Comparison of ENCODE assay signal across 7 mouse cellular contexts in genomic region chr15:102144726-102145125, GRCm38 (mm10). TPM values are rescaled to one million over a fixed set of nuclear protein-coding genes. Genes with fewer than 3 reads are reported as not detected.
A peak's percentile ranks its signal among the peaks of the same experiment; 100 is the strongest.
DNase-seq lines count a peak whose midpoint lies in the region; ATAC-seq and TF ChIP-seq lines count a peak whose summit lies in the region.

No protein-coding gene starts in this region.

- peak overlapping the region; percentile 47 for H3K4me2 ChIP-seq in lung, embryonic 14.5 days
- peak overlapping the region; percentile 49 for H3K4me2 ChIP-seq in heart, embryonic 16.5 days (ENCODE audit: low read depth, low read length)
- peak overlapping the region; percentile 43 for H3K4me2 ChIP-seq in limb, embryonic 15.5 days
- peak overlapping the region; percentile 39 for H3K4me2 ChIP-seq in stomach, embryonic 14.5 days (replicated peaks; ENCODE audit: low read depth, low read length)

- no peaks in the 10 kb centered on the region for H3K36me3 ChIP-seq in lung, embryonic 14.5 days (ENCODE audit: insufficient read depth)
- H3K36me3 ChIP-seq in heart, embryonic 16.5 days (ENCODE audit: control insufficient read depth, insufficient read depth) = no peaks in the 10 kb centered on the region
- no peaks in the 10 kb centered on the region for H3K36me3 ChIP-seq in limb, embryonic 15.5 days
- H3K36me3 ChIP-seq in stomach, embryonic 14.5 days (ENCODE audit: control insufficient read depth, insufficient read depth, low read length) = no peaks in the 10 kb centered on the region

- H3K27me3 ChIP-seq in lung, embryonic 14.5 days (ENCODE audit: insufficient read depth, low read length) = peaks cover 22% of the 10 kb centered on the region
- peaks cover 25% of the 10 kb centered on the region for H3K27me3 ChIP-seq in heart, embryonic 16.5 days (ENCODE audit: control insufficient read depth, insufficient read depth, low read length)
- peaks cover 23% of the 10 kb centered on the region for H3K27me3 ChIP-seq in limb, embryonic 15.5 days
- H3K27me3 ChIP-seq in stomach, embryonic 14.5 days (ENCODE audit: control insufficient read depth, insufficient read depth, low read length) = 0 out of 2 replicates have a peak, but pooled peaks cover 3% of the 10 kb centered on the region

- H3K4me3 ChIP-seq in lung, embryonic 14.5 days (ENCODE audit: low read depth, low read length) = peak overlapping the region; percentile 13
- peak overlapping the region; percentile 28 for H3K4me3 ChIP-seq in heart, embryonic 16.5 days (ENCODE audit: low read length)
- peak overlapping the region; percentile 30 for H3K4me3 ChIP-seq in limb, embryonic 15.5 days
- peak overlapping the region; percentile 7; the same call in 1 of the 2 replicates for H3K4me3 ChIP-seq in stomach, embryonic 14.5 days (ENCODE audit: low read depth, low read length)

- H3K27ac ChIP-seq in lung, embryonic 14.5 days (ENCODE audit: low read depth) = no peak overlapping the region
- no peak overlapping the region for H3K27ac ChIP-seq in heart, embryonic 16.5 days (ENCODE audit: low read length)
- no peak overlapping the region for H3K27ac ChIP-seq in limb, embryonic 15.5 days
- no peak overlapping the region for H3K27ac ChIP-seq in stomach, embryonic 14.5 days (ENCODE audit: low read length)

- no peak for ATAC-seq in lung, embryonic 14.5 days (ENCODE audit: insufficient read depth)
- no peak for ATAC-seq in heart, embryonic 16.5 days (replicated peaks; ENCODE audit: extremely low read depth, insufficient read depth, low FRiP score)
- no peak for ATAC-seq in limb, embryonic 15.5 days (ENCODE audit: insufficient number of reproducible peaks, low FRiP score, low TSS enrichment, low read depth)
- no peak for ATAC-seq in stomach, embryonic 14.5 days (ENCODE audit: insufficient number of reproducible peaks, insufficient read depth, low FRiP score, low read depth)

- no peak for DNase-seq in lung, embryonic 14.5 days
- DNase-seq in lung, postnatal 10 days = no peak
- DNase-seq in thymus, adult 18-20 months = no peak
- no peak for DNase-seq in spleen, adult 12 weeks (ENCODE audit: low spot score)

- no peak for TF ChIP-seq CTCF in lung, embryonic 14.5 days (IDR thresholded peaks at IDR 0.05; ENCODE audit: low read depth)

- 11% methylated on average over 19 of the region's 19 CpGs for WGBS in lung, embryonic 14.5 days
- WGBS in heart, embryonic 16.5 days = 12% methylated on average over 19 of the region's 19 CpGs
- 18% methylated on average over 19 of the region's 19 CpGs for whole genome bisulfite sequencing in limb, embryonic 15.5 days
- WGBS in stomach, embryonic 14.5 days = 14% methylated on average over 19 of the region's 19 CpGs

- peaks cover 8% of the 10 kb centered on the region; the same call in 1 of the 2 replicates for H3K4me1 ChIP-seq in lung, embryonic 14.5 days (ENCODE audit: insufficient read depth)
- H3K4me1 ChIP-seq in heart, embryonic 16.5 days (ENCODE audit: control insufficient read depth, insufficient read depth, low read length) = peaks cover 10% of the 10 kb centered on the region
- peaks cover 29% of the 10 kb centered on the region for H3K4me1 ChIP-seq in limb, embryonic 15.5 days
- H3K4me1 ChIP-seq in stomach, embryonic 14.5 days (ENCODE audit: control insufficient read depth, insufficient read depth, low read length) = peaks cover 17% of the 10 kb centered on the region

- H3K9me3 ChIP-seq in lung, embryonic 14.5 days (ENCODE audit: low read depth, low read length) = no peaks in the 10 kb centered on the region
- H3K9me3 ChIP-seq in heart, embryonic 16.5 days (replicated peaks; ENCODE audit: control insufficient read depth, low read length) = no peaks in the 10 kb centered on the region
- H3K9me3 ChIP-seq in limb, embryonic 15.5 days = no peaks in the 10 kb centered on the region
- no peaks in the 10 kb centered on the region for H3K9me3 ChIP-seq in stomach, embryonic 14.5 days (ENCODE audit: control insufficient read depth, low read depth, low read length)

- H3K9ac ChIP-seq in lung, embryonic 14.5 days = 0 out of 2 replicates have a peak overlapping the region, but pooled peaks have one; percentile 20
- H3K9ac ChIP-seq in heart, embryonic 16.5 days (ENCODE audit: low read length) = peak overlapping the region; percentile 41; the same call in 1 of the 2 replicates
- H3K9ac ChIP-seq in limb, embryonic 15.5 days = 0 out of 2 replicates have a peak overlapping the region, but pooled peaks have one; percentile 2
- H3K9ac ChIP-seq in stomach, embryonic 14.5 days (replicated peaks; ENCODE audit: low read depth, low read length) = no peak overlapping the region

RNA-seq across cellular contexts. Expression of gene Igfbp6, which starts 0.6 kb away (rescaled TPM):
- polyA plus RNA-seq in lung, embryonic 14.5 days (2014; fragmentation: Nextera tagmentation; extraction: Ambion mirVana) = 6.8 and 7.2 TPM in 2 replicates
- 11.9 and 15.0 TPM in 2 replicates for polyA plus RNA-seq in heart, embryonic 16.5 days (2015; fragmentation: Nextera tagmentation; extraction: Ambion mirVana)
- 17.5 and 24.6 TPM in 2 replicates for polyA plus RNA-seq in limb, embryonic 15.5 days (2015; fragmentation: Nextera tagmentation; extraction: Ambion mirVana)
- polyA plus RNA-seq in stomach, embryonic 14.5 days (2014; fragmentation: Nextera tagmentation; extraction: Ambion mirVana) = 12.4 and 13.1 TPM in 2 replicates

RNA-seq across cellular contexts. Expression of gene Soat2, which starts 5.6 kb away (rescaled TPM):
- polyA plus RNA-seq in lung, embryonic 14.5 days (2014; fragmentation: Nextera tagmentation; extraction: Ambion mirVana) = 0.16 and 0.19 TPM in 2 replicates
- polyA plus RNA-seq in heart, embryonic 16.5 days (2015; fragmentation: Nextera tagmentation; extraction: Ambion mirVana) = 0.24 and 0.42 TPM in 2 replicates
- polyA plus RNA-seq in limb, embryonic 15.5 days (2015; fragmentation: Nextera tagmentation; extraction: Ambion mirVana) = 0.61 and 0.81 TPM in 2 replicates
- polyA plus RNA-seq in stomach, embryonic 14.5 days (2014; fragmentation: Nextera tagmentation; extraction: Ambion mirVana) = 2.1 and 2.2 TPM in 2 replicates

RNA-seq across cellular contexts. Expression of gene Spryd3, which starts 8.7 kb away (rescaled TPM):
- 11.5 and 13.6 TPM in 2 replicates for polyA plus RNA-seq in lung, embryonic 14.5 days (2014; fragmentation: Nextera tagmentation; extraction: Ambion mirVana)
- polyA plus RNA-seq in heart, embryonic 16.5 days (2015; fragmentation: Nextera tagmentation; extraction: Ambion mirVana) = 19.8 and 21.8 TPM in 2 replicates
- 33.4 and 35.4 TPM in 2 replicates for polyA plus RNA-seq in limb, embryonic 15.5 days (2015; fragmentation: Nextera tagmentation; extraction: Ambion mirVana)
- 15.2 and 16.7 TPM in 2 replicates for polyA plus RNA-seq in stomach, embryonic 14.5 days (2014; fragmentation: Nextera tagmentation; extraction: Ambion mirVana)

RNA-seq across cellular contexts. Expression of gene Tns2, which starts 44.5 kb away (rescaled TPM):
- polyA plus RNA-seq in lung, embryonic 14.5 days (2014; fragmentation: Nextera tagmentation; extraction: Ambion mirVana) = 48.3 and 56.9 TPM in 2 replicates
- polyA plus RNA-seq in heart, embryonic 16.5 days (2015; fragmentation: Nextera tagmentation; extraction: Ambion mirVana) = 33.2 and 35.1 TPM in 2 replicates
- polyA plus RNA-seq in limb, embryonic 15.5 days (2015; fragmentation: Nextera tagmentation; extraction: Ambion mirVana) = 47.5 and 48.6 TPM in 2 replicates
- 42.6 and 48.5 TPM in 2 replicates for polyA plus RNA-seq in stomach, embryonic 14.5 days (2014; fragmentation: Nextera tagmentation; extraction: Ambion mirVana)

RNA-seq across cellular contexts. Expression of gene Zfp740, which starts 58.3 kb away (rescaled TPM):
- 60.4 and 64.1 TPM in 2 replicates for polyA plus RNA-seq in lung, embryonic 14.5 days (2014; fragmentation: Nextera tagmentation; extraction: Ambion mirVana)
- polyA plus RNA-seq in heart, embryonic 16.5 days (2015; fragmentation: Nextera tagmentation; extraction: Ambion mirVana) = 30.2 and 33.2 TPM in 2 replicates
- 51.9 and 59.9 TPM in 2 replicates for polyA plus RNA-seq in limb, embryonic 15.5 days (2015; fragmentation: Nextera tagmentation; extraction: Ambion mirVana)
- polyA plus RNA-seq in stomach, embryonic 14.5 days (2014; fragmentation: Nextera tagmentation; extraction: Ambion mirVana) = 52.0 and 54.0 TPM in 2 replicates
